In the genomic region with DNA sequence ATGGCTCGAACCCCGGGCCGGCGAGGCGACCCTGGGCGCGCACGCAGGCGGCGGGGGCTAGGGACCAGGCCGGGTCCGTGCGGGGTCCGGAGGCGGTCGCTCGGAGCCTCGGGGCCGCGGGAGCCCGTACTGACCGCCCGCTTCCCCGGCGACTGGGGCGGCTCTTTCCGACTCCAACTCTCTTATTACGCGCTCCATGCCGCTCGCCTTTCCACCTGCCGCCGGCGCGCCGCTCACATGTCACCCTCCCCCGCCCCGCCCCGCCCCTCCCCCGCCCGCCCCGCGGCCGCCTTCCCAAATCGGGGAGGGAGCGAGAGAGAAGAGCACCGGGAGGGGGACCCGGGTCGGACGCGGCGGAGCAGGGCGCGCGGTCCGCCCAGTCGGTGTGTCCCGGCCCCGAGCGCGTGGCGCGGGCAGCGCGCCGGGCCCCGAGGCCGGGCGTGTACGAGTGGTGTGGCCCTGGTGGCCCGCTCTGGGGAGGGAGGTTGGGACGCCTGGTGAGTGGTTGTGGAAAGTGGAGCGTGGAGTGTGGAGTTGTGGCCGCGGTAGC, we compare ENCODE assay signal across 8 mouse cellular contexts. TPM values are rescaled to one million over a fixed set of nuclear protein-coding genes. Genes with fewer than 3 reads are reported as not detected.
A peak's percentile ranks its signal among the peaks of the same experiment; 100 is the strongest.
DNase-seq lines count a peak whose midpoint lies in the region; ATAC-seq and TF ChIP-seq lines count a peak whose summit lies in the region.

No protein-coding gene starts in this region.

- TF ChIP-seq POLR2A in testis, adult 2 months (IDR thresholded peaks at IDR 0.05; ENCODE audit: control insufficient read depth, low read depth, low read length): no peak

- peak overlapping the region; percentile 98 for H3K4me2 ChIP-seq in forebrain, embryonic 11.5 days (ENCODE audit: low read depth, low read length, severe bottlenecking)
- H3K4me2 ChIP-seq in hindbrain, embryonic 12.5 days (replicated peaks): peak overlapping the region; percentile 100
- H3K4me2 ChIP-seq in liver, embryonic 13.5 days: peak overlapping the region; percentile 82
- H3K4me2 ChIP-seq in stomach, embryonic 16.5 days (ENCODE audit: low read depth, low read length): peak overlapping the region; percentile 99

- WGBS in forebrain, embryonic 11.5 days: under 1% methylated on average over 64 of the region's 75 CpGs
- under 1% methylated on average over 50 of the region's 75 CpGs for WGBS in hindbrain, embryonic 12.5 days
- under 1% methylated on average over 60 of the region's 75 CpGs for WGBS in liver, embryonic 13.5 days (ENCODE audit: insufficient replicate concordance)
- 0% methylated on average over 60 of the region's 75 CpGs for WGBS in stomach, embryonic 16.5 days

- H3K36me3 ChIP-seq in testis, adult 2 months (ENCODE audit: control insufficient read depth, insufficient read depth, low read length): no peaks in the 10 kb centered on the region
- H3K36me3 ChIP-seq in forebrain, embryonic 11.5 days (ENCODE audit: control insufficient read depth, insufficient read depth, low read length): no peaks in the 10 kb centered on the region
- no peaks in the 10 kb centered on the region for H3K36me3 ChIP-seq in hindbrain, embryonic 12.5 days
- no peaks in the 10 kb centered on the region for H3K36me3 ChIP-seq in liver, embryonic 13.5 days
- no peaks in the 10 kb centered on the region for H3K36me3 ChIP-seq in stomach, embryonic 16.5 days (ENCODE audit: control insufficient read depth, insufficient read depth, low read length)

- DNase-seq in testis, postnatal 14 days (ENCODE audit: low spot score): no peak
- DNase-seq in forebrain, embryonic 11.5 days (ENCODE audit: low spot score): peak; percentile 67
- no peak for DNase-seq in liver, embryonic 13.5 days

- H3K9me3 ChIP-seq in forebrain, embryonic 11.5 days (ENCODE audit: control insufficient read depth, low read length): no peaks in the 10 kb centered on the region
- no peaks in the 10 kb centered on the region for H3K9me3 ChIP-seq in hindbrain, embryonic 12.5 days (replicated peaks)
- H3K9me3 ChIP-seq in liver, embryonic 13.5 days (replicated peaks): no peaks in the 10 kb centered on the region
- H3K9me3 ChIP-seq in stomach, embryonic 16.5 days (replicated peaks; ENCODE audit: control insufficient read depth, low read length): no peaks in the 10 kb centered on the region

- peak overlapping the region; percentile 56 for H3K4me3 ChIP-seq in testis, adult 2 months (ENCODE audit: control insufficient read depth, low read depth, low read length)
- peak overlapping the region; percentile 53 for H3K4me3 ChIP-seq in forebrain, embryonic 11.5 days (ENCODE audit: low read depth, low read length)
- H3K4me3 ChIP-seq in hindbrain, embryonic 12.5 days: peak overlapping the region; percentile 75
- H3K4me3 ChIP-seq in liver, embryonic 13.5 days (replicated peaks): peak overlapping the region; percentile 64
- H3K4me3 ChIP-seq in stomach, embryonic 16.5 days (replicated peaks; ENCODE audit: low read length): peak overlapping the region; percentile 61

- ATAC-seq in forebrain, embryonic 11.5 days (replicated peaks; ENCODE audit: low FRiP score): peak; percentile 60
- ATAC-seq in hindbrain, embryonic 12.5 days (ENCODE audit: low FRiP score): peak; percentile 59
- peak; percentile 19; the same call in 1 of the 2 replicates for ATAC-seq in liver, embryonic 13.5 days (ENCODE audit: low read depth)
- ATAC-seq in stomach, embryonic 16.5 days (ENCODE audit: insufficient read depth, low FRiP score): peak; percentile 27; the same call in 1 of the 2 replicates
- ATAC-seq in activated CD4-positive, CD25-positive, alpha-beta regulatory T cell, adult 4 months: no peak
- no peak for ATAC-seq in monocyte, adult 5-6 weeks (replicated peaks; ENCODE audit: insufficient number of reproducible peaks, low FRiP score, low TSS enrichment, poor library complexity, severe bottlenecking)

- no peak overlapping the region for H3K27ac ChIP-seq in testis, adult 2 months (ENCODE audit: control insufficient read depth, insufficient read depth, low read depth, low read length)
- no peak overlapping the region for H3K27ac ChIP-seq in forebrain, embryonic 11.5 days (ENCODE audit: low read depth, low read length)
- H3K27ac ChIP-seq in hindbrain, embryonic 12.5 days: no peak overlapping the region
- H3K27ac ChIP-seq in liver, embryonic 13.5 days: no peak overlapping the region
- H3K27ac ChIP-seq in stomach, embryonic 16.5 days (ENCODE audit: low read length): 0 out of 2 replicates have a peak overlapping the region, but pooled peaks have one; percentile 20

- H3K27me3 ChIP-seq in testis, adult 2 months (ENCODE audit: control insufficient read depth, insufficient read depth, low read length): no peaks in the 10 kb centered on the region; the same call in 1 of the 2 replicates
- peaks cover 49% of the 10 kb centered on the region for H3K27me3 ChIP-seq in forebrain, embryonic 11.5 days (ENCODE audit: control insufficient read depth, insufficient read depth, low read length)
- peaks cover 66% of the 10 kb centered on the region for H3K27me3 ChIP-seq in hindbrain, embryonic 12.5 days
- H3K27me3 ChIP-seq in liver, embryonic 13.5 days: peaks cover 100% of the 10 kb centered on the region
- peaks cover 39% of the 10 kb centered on the region for H3K27me3 ChIP-seq in stomach, embryonic 16.5 days (ENCODE audit: control insufficient read depth, insufficient read depth, low read length)

- H3K9ac ChIP-seq in forebrain, embryonic 11.5 days (ENCODE audit: low read length): peak overlapping the region; percentile 59
- peak overlapping the region; percentile 75 for H3K9ac ChIP-seq in hindbrain, embryonic 12.5 days
- H3K9ac ChIP-seq in liver, embryonic 13.5 days: peak overlapping the region; percentile 26; the same call in 1 of the 2 replicates
- H3K9ac ChIP-seq in stomach, embryonic 16.5 days (ENCODE audit: low read length): peak overlapping the region; percentile 76

- TF ChIP-seq CTCF in testis, adult 2 months (IDR thresholded peaks at IDR 0.05; ENCODE audit: control insufficient read depth, insufficient read depth, insufficient replicate concordance, low read depth, low read length): no peak

- H3K4me1 ChIP-seq in testis, adult 2 months (ENCODE audit: control insufficient read depth, insufficient read depth, low read length): peaks cover 11% of the 10 kb centered on the region
- peaks cover 14% of the 10 kb centered on the region for H3K4me1 ChIP-seq in forebrain, embryonic 11.5 days (replicated peaks; ENCODE audit: control insufficient read depth, insufficient read depth, low read length)
- peaks cover 23% of the 10 kb centered on the region for H3K4me1 ChIP-seq in hindbrain, embryonic 12.5 days
- H3K4me1 ChIP-seq in liver, embryonic 13.5 days (replicated peaks): peaks cover 15% of the 10 kb centered on the region
- H3K4me1 ChIP-seq in stomach, embryonic 16.5 days (ENCODE audit: control insufficient read depth, insufficient read depth, low read length): peaks cover 6% of the 10 kb centered on the region; the same call in 1 of the 2 replicates

RNA-seq across cellular contexts. Expression of a gene that starts 1.1 kb away (rescaled TPM):
- polyA plus RNA-seq in testis, adult 2 months (2012; rRNA removed): 1.6 and 2.2 TPM in 2 replicates
- polyA plus RNA-seq in forebrain, embryonic 11.5 days (2014; fragmentation: Nextera tagmentation; extraction: Ambion mirVana): 2.6 and 3.0 TPM in 2 replicates
- polyA plus RNA-seq in hindbrain, embryonic 12.5 days (2016; fragmentation: Nextera tagmentation; extraction: Ambion mirVana): 5.0 and 5.7 TPM in 2 replicates
- polyA plus RNA-seq in liver, embryonic 13.5 days (2015; fragmentation: Nextera tagmentation; extraction: Ambion mirVana): 0.08 and 0.10 TPM in 2 replicates
- 3.3 and 4.1 TPM in 2 replicates for polyA plus RNA-seq in stomach, embryonic 16.5 days (2015; fragmentation: Nextera tagmentation; extraction: Ambion mirVana)
- not detected for polyA plus RNA-seq in activated CD4-positive, CD25-positive, alpha-beta regulatory T cell, adult 4 months (2017; shearing (Covaris generic))
- not detected in 3 replicates for total RNA-seq in monocyte, adult 5-6 weeks (2017)

Comparison
In these comparisons a context has a peak if more than half of its experiments do, and no peak if none do; other contexts are left out.
1. ATAC-seq: peak in forebrain, embryonic 11.5 days (single experiment), hindbrain, embryonic 12.5 days (single experiment), liver, embryonic 13.5 days (single experiment) and stomach, embryonic 16.5 days (single experiment); none in activated CD4-positive, CD25-positive, alpha-beta regulatory T cell, adult 4 months (single experiment) and monocyte, adult 5-6 weeks (single experiment).
2. H3K9ac ChIP-seq: peak in every context shown above with its lines; median percentile 76 in stomach, embryonic 16.5 days; 75 in hindbrain, embryonic 12.5 days; 59 in forebrain, embryonic 11.5 days; 26 in liver, embryonic 13.5 days.
3. Peak in every context shown above with its lines, with median percentiles within 50 percentile points of each other: H3K4me3 ChIP-seq and H3K4me2 ChIP-seq.